Mouse (Mus musculus) embryonic facial prominence, embryonic 13.5 days (tissue): ENCODE data around the gene B830017H08Rik. TPM values are rescaled to one million over a fixed set of nuclear protein-coding genes. Genes with fewer than 3 reads are reported as not detected.

Experiments
- ATAC-seq: fragments of 200-750 bp; cut with Nextera tagmentation; 2 replicates; pipeline ENCODE4 v1.8.0; 2017; ENCODE audit warnings: low read depth; ENCODE audit not compliant: insufficient number of reproducible peaks, insufficient read depth, low FRiP score, low TSS enrichment
- H3K27ac ChIP-seq: fragments of 300-500 bp; sonication (generic); 2 replicates; pipeline ENCODE4 v1.5.1; 2015; ENCODE audit warnings: moderate library complexity, mild to moderate bottlenecking, inconsistent platforms
- H3K27me3 ChIP-seq: fragments of 300-500 bp; sonication (generic); 2 replicates; pipeline ENCODE4 v1.6.1; 2015; ENCODE audit warnings: mild to moderate bottlenecking, inconsistent platforms
- H3K36me3 ChIP-seq: fragments of 300-500 bp; sonication (generic); 2 replicates; pipeline ENCODE4 v1.6.1; 2015; ENCODE audit warnings: mild to moderate bottlenecking, inconsistent platforms
- H3K4me1 ChIP-seq: fragments of 300-500 bp; sonication (generic); 2 replicates; pipeline ENCODE4 v1.6.1; 2015; ENCODE audit warnings: inconsistent platforms
- H3K4me2 ChIP-seq: fragments of 300-500 bp; sonication (generic); 2 replicates; pipeline ENCODE4 v1.6.1; 2015; ENCODE audit warnings: moderate library complexity, mild to moderate bottlenecking, inconsistent platforms
- H3K4me3 ChIP-seq: fragments of 300-500 bp; sonication (generic); 2 replicates; pipeline ENCODE4 v1.5.1; 2015; ENCODE audit warnings: mild to moderate bottlenecking, inconsistent platforms
- H3K9ac ChIP-seq: fragments of 300-500 bp; sonication (generic); 2 replicates; pipeline ENCODE4 v1.6.1; 2015; ENCODE audit warnings: mild to moderate bottlenecking, inconsistent platforms
- H3K9me3 ChIP-seq: fragments of 300-500 bp; sonication (generic); 2 replicates; pipeline ENCODE4 v1.6.1; 2016; ENCODE audit warnings: inconsistent platforms
- WGBS: fragments of 180-500 bp; shearing (Covaris S2); methylation state at CpG from one replicate; pipeline ENCODE4 v1.1.7; 2015; ENCODE audit warnings: mixed read lengths; 5-methylcytosine and 5-hydroxymethylcytosine counted together
- polyA plus RNA-seq: library from polyadenylated mRNA; unstranded; fragments of >200 nt; fragmentation: Nextera tagmentation; extraction: Ambion mirVana; gene quantifications from 2 replicates; pipeline ENCODE4 v1.2.1, GENCODE M21; 2015

Gene B830017H08Rik
- polyA plus RNA-seq, 1 experiment from 2014 or later, result 0.45 TPM

- Histone ChIP-seq H3K4me2 (no peak overlapping the region), H3K9me3 (no peaks in the 10 kb centered on the region), H3K27me3 (no peaks in the 10 kb centered on the region), H3K4me3 (no peak overlapping the region), H3K27ac (peak overlapping the region; percentile 33; the same call in 1 of the 2 replicates), H3K9ac (no peak overlapping the region), H3K36me3 (peaks cover 18% of the 10 kb centered on the region), H3K4me1 (peaks cover 78% of the 10 kb centered on the region)
- no peak for ATAC-seq
- WGBS, result 3% methylated on average over 5 of the region's 5 CpGs
Observed at GRCm38 (mm10) chr16:17812120-17812519, 20.8 kb upstream of the B830017H08Rik start.

DNA sequence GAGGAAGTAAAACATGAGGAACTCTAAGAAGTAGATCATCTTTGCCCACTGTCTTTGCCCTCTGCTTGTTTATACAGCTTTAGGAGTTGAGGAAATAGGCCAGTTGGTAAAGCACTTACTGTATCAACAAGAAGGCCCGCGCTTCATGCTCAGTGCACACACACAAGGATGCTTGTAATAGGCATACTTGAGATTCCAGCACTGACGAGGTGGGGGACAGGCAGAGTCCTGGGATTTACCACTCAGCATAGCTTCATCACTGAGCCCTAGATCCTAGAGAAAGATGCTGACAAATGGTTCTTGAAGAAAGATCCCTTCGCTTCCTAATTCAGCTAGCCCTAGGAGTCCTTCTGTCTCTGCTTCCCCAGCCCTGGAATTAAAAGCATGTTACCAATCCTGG is 19.7 kb upstream of the B830017H08Rik start:
- WGBS, result 45% methylated on average over 4 of the region's 4 CpGs
- peak overlapping the region; percentile 33; the same call in 1 of the 2 replicates for H3K27ac ChIP-seq
- no peaks in the 10 kb centered on the region for H3K9me3 ChIP-seq
- ATAC-seq, result no peak
- H3K9ac ChIP-seq, result 0 out of 2 replicates have a peak overlapping the region, but pooled peaks have one; percentile 21
- peaks cover 68% of the 10 kb centered on the region for H3K4me1 ChIP-seq
- H3K4me3 ChIP-seq, result no peak overlapping the region
- H3K36me3 ChIP-seq, result peaks cover 9% of the 10 kb centered on the region
- H3K4me2 ChIP-seq, result no peak overlapping the region
- H3K27me3 ChIP-seq, result no peaks in the 10 kb centered on the region

DNA sequence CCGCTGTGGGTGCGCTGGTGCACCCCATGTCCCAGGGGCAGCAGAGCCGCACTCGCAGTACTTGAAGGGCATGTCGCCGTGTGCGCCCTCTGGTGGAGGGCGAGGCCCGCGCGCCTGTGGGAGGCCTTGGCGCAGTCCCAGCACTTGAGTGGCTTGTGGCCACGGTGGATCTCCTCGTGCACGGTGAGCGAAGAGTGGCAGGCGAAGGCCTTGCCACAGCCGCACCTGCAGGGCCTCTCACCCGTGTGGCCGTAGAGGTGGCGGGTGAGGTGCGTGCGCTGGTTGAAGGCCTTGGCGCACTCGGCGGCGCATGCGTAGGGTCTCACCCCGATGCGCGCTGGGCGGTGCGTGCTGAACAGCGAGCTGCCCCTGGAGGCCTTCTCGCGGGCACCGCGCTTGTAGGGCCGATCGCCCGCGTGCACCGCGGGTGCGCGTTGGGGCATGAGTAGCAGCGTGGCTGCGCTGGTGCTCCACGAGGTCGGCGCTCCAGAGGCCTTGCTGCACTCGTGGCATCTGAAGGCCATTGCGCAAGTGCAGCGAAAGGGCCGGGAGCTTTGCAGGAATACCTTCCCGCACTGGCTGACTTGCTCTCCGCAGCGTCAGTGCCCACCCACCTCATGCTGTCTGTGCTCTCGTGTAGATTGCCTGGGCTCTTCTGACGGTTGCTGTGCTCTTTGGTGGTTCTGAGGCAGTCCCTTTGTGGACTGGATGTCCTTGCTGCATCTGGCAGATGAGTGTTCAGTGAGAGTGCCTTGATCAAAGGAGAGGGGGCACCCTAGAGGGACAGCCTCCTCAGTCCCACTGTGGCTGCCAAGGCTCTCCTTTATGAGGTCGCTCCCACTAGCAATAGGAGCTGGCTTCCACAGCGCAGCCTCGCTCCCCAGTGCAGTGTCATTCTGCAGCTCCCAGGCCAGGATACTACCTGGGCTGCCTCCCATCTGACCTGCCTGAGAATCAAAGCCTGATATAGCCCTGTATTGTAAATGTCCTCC is 17.2 kb upstream of the B830017H08Rik start:
- Histone ChIP-seq H3K36me3 (no peaks in the 10 kb centered on the region), H3K4me1 (peaks cover 44% of the 10 kb centered on the region), H3K4me2 (peak overlapping the region; percentile 86), H3K27me3 (no peaks in the 10 kb centered on the region), H3K4me3 (peak overlapping the region; percentile 53), H3K9ac (peak overlapping the region; percentile 77), H3K9me3 (no peaks in the 10 kb centered on the region), H3K27ac (peak overlapping the region; percentile 55)
- WGBS, result under 1% methylated on average over 63 of the region's 63 CpGs
- ATAC-seq, result peak; percentile 76

GRCm38 (mm10) chr16:17816528-17816927 is 16.4 kb upstream of the B830017H08Rik start:
- Histone ChIP-seq H3K4me2 (peak overlapping the region; percentile 86; the same call in 1 of the 2 replicates), H3K9ac (no peak overlapping the region; the same call in 1 of the 2 replicates), H3K4me3 (no peak overlapping the region), H3K4me1 (peaks cover 38% of the 10 kb centered on the region), H3K36me3 (no peaks in the 10 kb centered on the region), H3K27ac (0 out of 2 replicates have a peak overlapping the region, but pooled peaks have one; percentile 55), H3K9me3 (no peaks in the 10 kb centered on the region), H3K27me3 (no peaks in the 10 kb centered on the region)
- 49% methylated on average over 8 of the region's 8 CpGs for WGBS
- no peak for ATAC-seq

DNA sequence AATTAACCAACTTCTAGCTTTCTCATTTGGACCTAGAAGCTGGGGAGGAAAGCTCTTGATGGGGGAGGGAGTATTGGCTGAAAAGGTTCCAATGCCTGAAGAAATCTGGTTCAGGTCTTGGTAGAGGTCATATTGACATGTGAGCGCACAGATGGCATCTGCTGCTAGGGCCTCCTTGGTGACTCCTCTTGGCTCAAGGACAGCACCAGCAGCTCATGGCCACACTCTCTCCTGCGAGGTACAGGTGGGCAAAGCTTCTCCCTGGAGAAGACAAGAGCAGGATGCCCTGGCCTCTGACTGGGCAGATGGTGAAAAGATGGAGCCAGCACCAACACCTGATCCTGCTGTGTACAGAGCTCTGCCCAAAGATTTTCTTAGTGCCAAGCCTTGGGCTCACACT is 6.4 kb upstream of the B830017H08Rik start:
- ATAC-seq, result no peak
- 86% methylated on average over 2 of the region's 2 CpGs for WGBS
- no peak overlapping the region for H3K4me2 ChIP-seq

DNA sequence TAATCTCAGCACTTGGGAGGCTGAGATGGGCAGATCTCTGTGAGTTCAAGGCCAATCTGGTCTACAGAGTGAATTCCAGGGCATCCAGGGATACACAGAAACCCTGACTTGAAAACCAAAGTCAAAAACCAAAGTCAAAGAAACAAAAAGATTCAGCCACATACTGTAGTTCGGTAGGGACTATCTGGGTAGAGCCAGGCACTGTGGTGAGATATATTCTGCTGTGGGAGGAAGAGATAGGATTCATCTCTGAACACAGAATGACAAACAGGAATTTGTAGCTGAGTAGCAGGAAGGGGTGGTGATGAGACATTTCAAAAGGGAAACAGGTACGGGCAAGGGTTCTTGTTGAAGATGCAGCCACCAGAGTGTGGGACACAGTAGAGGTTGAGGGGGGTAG is 4.7 kb upstream of the B830017H08Rik start:
- H3K4me1 ChIP-seq, result peaks cover 15% of the 10 kb centered on the region; the same call in 1 of the 2 replicates
- H3K4me3 ChIP-seq, result no peak overlapping the region
- H3K27ac ChIP-seq, result no peak overlapping the region
- no peak overlapping the region for H3K9ac ChIP-seq
- no peaks in the 10 kb centered on the region for H3K9me3 ChIP-seq
- H3K4me2 ChIP-seq, result no peak overlapping the region
- 92% methylated on average over 2 of the region's 2 CpGs for WGBS
- no peak for ATAC-seq
- no peaks in the 10 kb centered on the region for H3K36me3 ChIP-seq
- H3K27me3 ChIP-seq, result peaks cover 46% of the 10 kb centered on the region

More for the DNA sequence above, 6.4 kb upstream of the B830017H08Rik start:
- Histone ChIP-seq H3K4me1 (peaks cover 3% of the 10 kb centered on the region; the same call in 1 of the 2 replicates), H3K36me3 (no peaks in the 10 kb centered on the region), H3K27me3 (peaks cover 29% of the 10 kb centered on the region), H3K4me3 (no peak overlapping the region), H3K9ac (no peak overlapping the region), H3K9me3 (no peaks in the 10 kb centered on the region), H3K27ac (no peak overlapping the region)

DNA sequence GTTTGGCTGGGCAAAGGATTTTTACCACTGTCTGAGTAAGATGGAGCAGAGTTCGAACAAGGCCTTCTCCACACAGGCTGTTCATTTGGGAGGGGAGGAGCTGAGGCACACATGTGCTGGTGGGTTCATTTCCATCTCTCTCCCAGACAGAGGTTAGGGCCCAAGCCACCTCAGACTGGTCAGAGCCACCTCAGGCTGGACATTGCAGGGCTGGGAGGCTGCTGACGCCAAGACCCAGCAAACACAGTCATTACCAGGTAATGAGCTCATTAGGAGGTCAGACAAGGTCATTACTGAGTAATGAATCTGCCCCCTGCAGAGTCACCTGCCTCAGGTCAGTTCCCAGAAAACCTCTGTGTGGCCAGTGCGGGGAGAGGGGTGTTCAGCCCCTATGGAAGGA is 4.1 kb upstream of the B830017H08Rik start:
- ATAC-seq, result no peak
- Histone ChIP-seq H3K27ac (no peak overlapping the region), H3K9ac (no peak overlapping the region), H3K4me2 (no peak overlapping the region), H3K36me3 (no peaks in the 10 kb centered on the region), H3K4me3 (no peak overlapping the region), H3K27me3 (peaks cover 52% of the 10 kb centered on the region), H3K4me1 (peaks cover 17% of the 10 kb centered on the region; the same call in 1 of the 2 replicates), H3K9me3 (no peaks in the 10 kb centered on the region)
- WGBS, result 51% methylated on average over 3 of the region's 3 CpGs

DNA sequence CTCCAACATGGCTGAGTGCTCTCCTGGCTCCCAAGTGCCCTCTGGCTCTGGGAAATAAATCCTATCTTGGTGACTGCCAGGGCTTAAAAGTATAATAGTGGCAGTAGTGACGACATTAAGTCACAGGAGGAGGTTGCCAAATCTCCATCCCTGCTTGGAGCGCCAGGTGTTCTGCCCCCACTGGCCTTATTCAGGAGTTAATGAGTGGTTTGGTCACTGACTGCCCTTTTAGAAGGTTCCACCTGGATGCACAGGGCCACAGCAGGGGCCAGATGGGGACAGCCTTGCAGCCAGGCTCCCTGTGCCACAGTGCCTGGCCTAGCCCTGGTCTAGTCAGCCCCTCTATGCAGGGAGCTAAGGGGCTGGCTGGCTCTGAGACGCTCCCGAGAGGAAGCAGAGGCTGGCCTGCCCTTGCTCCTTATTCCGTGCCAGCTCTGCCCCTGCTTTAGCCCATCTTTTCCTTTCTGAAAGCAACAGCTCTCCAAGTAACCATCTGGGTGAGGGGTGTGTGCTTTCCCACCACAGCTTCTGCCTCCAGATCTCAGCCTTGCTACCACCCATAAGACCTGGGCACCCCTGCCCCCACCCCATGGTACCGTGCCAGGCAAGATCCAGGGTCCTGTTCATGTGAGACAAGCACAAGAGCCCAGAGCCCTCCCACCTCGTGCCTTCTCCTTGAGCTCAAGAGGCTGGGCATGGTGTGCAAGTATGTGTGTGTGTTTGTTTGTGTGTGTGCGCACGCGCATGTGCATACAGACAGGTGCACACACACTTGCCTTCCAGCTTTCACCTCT is 2.3 kb upstream of the B830017H08Rik start:
- Histone ChIP-seq H3K36me3 (no peaks in the 10 kb centered on the region), H3K9ac (no peak overlapping the region), H3K4me3 (no peak overlapping the region), H3K27ac (no peak overlapping the region), H3K27me3 (peaks cover 70% of the 10 kb centered on the region), H3K4me1 (peaks cover 23% of the 10 kb centered on the region; the same call in 1 of the 2 replicates), H3K9me3 (no peaks in the 10 kb centered on the region), H3K4me2 (no peak overlapping the region)
- ATAC-seq, result no peak
- WGBS, result 50% methylated on average over 10 of the region's 10 CpGs

DNA sequence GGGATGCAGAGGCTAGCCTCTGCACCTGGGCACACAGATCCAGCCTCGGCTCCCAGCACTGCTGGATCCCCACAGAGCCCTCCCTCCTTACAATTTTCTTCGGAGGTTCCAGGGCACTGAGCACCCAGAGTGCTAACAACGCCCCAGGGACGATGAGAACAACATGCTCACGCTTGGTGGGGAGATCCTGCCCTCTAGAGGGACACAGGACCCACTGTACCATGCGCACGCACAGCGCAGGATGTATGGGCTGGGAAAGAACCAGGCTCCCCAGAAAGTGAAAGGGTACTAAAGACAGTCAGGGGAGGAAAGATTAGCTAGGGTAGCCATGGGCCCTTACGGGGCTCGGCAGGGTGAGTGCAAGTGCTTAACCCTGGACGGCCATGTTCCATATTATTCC is 1.1 kb upstream of the B830017H08Rik start:
- Histone ChIP-seq H3K4me3 (no peak overlapping the region), H3K27me3 (peaks cover 79% of the 10 kb centered on the region), H3K36me3 (no peaks in the 10 kb centered on the region), H3K9ac (no peak overlapping the region), H3K4me2 (no peak overlapping the region), H3K27ac (no peak overlapping the region), H3K9me3 (no peaks in the 10 kb centered on the region), H3K4me1 (peaks cover 23% of the 10 kb centered on the region; the same call in 1 of the 2 replicates)
- WGBS, result 13% methylated on average over 11 of the region's 11 CpGs
- ATAC-seq, result no peak

- under 1% methylated on average over 36 of the region's 37 CpGs for WGBS
- H3K27ac ChIP-seq, result no peak overlapping the region
- peak; percentile 45; the same call in 1 of the 2 replicates for ATAC-seq
Observed at GRCm38 (mm10) chr16:17833321-17833680, 380 bp downstream of the B830017H08Rik start.

More at GRCm38 (mm10) chr16:17833321-17833680, 380 bp downstream of the B830017H08Rik start:
- H3K4me2 ChIP-seq, result peak overlapping the region; percentile 98
- H3K9ac ChIP-seq, result peak overlapping the region; percentile 78
- H3K9me3 ChIP-seq, result no peaks in the 10 kb centered on the region
- no peaks in the 10 kb centered on the region for H3K36me3 ChIP-seq
- H3K4me3 ChIP-seq, result peak overlapping the region; percentile 65
- H3K27me3 ChIP-seq, result peaks cover 92% of the 10 kb centered on the region
- peaks cover 23% of the 10 kb centered on the region; the same call in 1 of the 2 replicates for H3K4me1 ChIP-seq
